Mouse (Mus musculus) liver, embryonic 18 days (tissue): Measurements from ENCODE around the gene Olfr1047. TPM values are rescaled to one million over a fixed set of nuclear protein-coding genes. Genes with fewer than 3 reads are reported as not detected.

Source experiments
- polyA plus RNA-seq: library from polyadenylated mRNA; depleted of rRNA; stranded (reverse); fragments of >200 nt; gene quantifications from 2 replicates; pipeline ENCODE4 v1.2.3, GENCODE M21; 2012; rRNA removed

Olfr1047 gene
- not detected in 2 replicates for polyA plus RNA-seq

GRCm38 (mm10) chr2:86231301-86231700 is at the start of gene Olfr1047:
TSS of gene Olfr1047 (minus strand) at chr2:86231401.

GRCm38 (mm10) chr2:86278988-86279387 is 47.8 kb upstream of the Olfr1047 start, which contains the start of gene Olfr1051:
TSS of gene Olfr1051 (minus strand) at chr2:86279088.

DNA sequence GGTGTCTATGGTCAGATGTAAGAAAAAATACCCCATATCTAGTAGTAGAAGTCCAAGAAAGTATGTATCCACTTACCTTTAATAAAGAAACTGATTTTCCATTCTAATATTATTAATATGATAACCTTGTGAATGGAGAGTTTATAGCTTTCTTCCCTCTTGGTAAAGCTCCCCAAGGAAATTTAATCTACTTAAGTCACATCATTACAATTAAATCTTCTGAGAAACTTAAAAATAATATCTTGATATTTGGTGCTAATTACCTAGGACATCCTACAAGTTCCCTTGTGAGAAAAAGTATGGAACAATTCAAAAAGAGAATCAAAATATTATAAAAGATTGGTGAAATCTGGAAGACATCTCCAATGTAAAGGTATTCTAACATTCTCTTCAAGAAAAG is 27.0 kb upstream of the Olfr1047 start, which contains the start of gene Olfr1049:
Olfr1049 (minus strand) TSS at position 101 of the 400 bp plus-strand sequence.

GRCm38 (mm10) chr2:86240189-86240588 is 9.0 kb upstream of the Olfr1047 start, which contains the start of gene Olfr1048:
TSS of gene Olfr1048 (minus strand) at chr2:86240289.

GRCm38 (mm10) chr2:86219214-86219613 is 12.0 kb downstream of the Olfr1047 start, which contains the start of gene Olfr1046:
TSS of gene Olfr1046 (minus strand) at chr2:86219314.

GRCm38 (mm10) chr2:86202909-86203308 is 28.3 kb downstream of the Olfr1047 start, which contains the start of gene Olfr1045:
TSS of gene Olfr1045 (minus strand) at chr2:86203009.

GRCm38 (mm10) chr2:86185583-86185982 is 45.6 kb downstream of the Olfr1047 start, which contains the start of gene Olfr52:
TSS of gene Olfr52 (minus strand) at chr2:86185683.

GRCm38 (mm10) chr2:86177720-86178119 is 53.5 kb downstream of the Olfr1047 start, which contains the start of gene Olfr1044:
TSS of gene Olfr1044 (minus strand) at chr2:86177820.

Other genes starting within 250 kb of the Olfr1047 start
- not detected in 2 replicates for gene Olfr1031, start 241.1 kb downstream of the Olfr1047 start, polyA plus RNA-seq
- gene Olfr1032, start 225.9 kb downstream of the Olfr1047 start, polyA plus RNA-seq = not detected in 2 replicates
- 3.3 and 3.4 TPM in 2 replicates for gene Olfr1033, start 210.8 kb downstream of the Olfr1047 start, polyA plus RNA-seq
- 0.94 and 1.0 TPM in 2 replicates for gene Olfr1034, start 185.5 kb downstream of the Olfr1047 start, polyA plus RNA-seq
- not detected in 2 replicates for gene Olfr1036, start 157.4 kb downstream of the Olfr1047 start, polyA plus RNA-seq
- not detected in 2 replicates for gene Olfr1037, start 144.0 kb downstream of the Olfr1047 start, polyA plus RNA-seq
- gene Olfr1039, start 95.5 kb downstream of the Olfr1047 start, polyA plus RNA-seq = not detected in 2 replicates
- gene Olfr1040, start 84.7 kb downstream of the Olfr1047 start, polyA plus RNA-seq = not detected in 2 replicates
- gene Olfr1042, start 69.6 kb downstream of the Olfr1047 start, polyA plus RNA-seq = not detected in 2 replicates
- not detected in 2 replicates for gene Olfr1043, start 63.9 kb downstream of the Olfr1047 start, polyA plus RNA-seq
- gene Olfr1044, start 53.6 kb downstream of the Olfr1047 start, polyA plus RNA-seq = not detected in 2 replicates
- not detected in 2 replicates for gene Olfr52, start 45.7 kb downstream of the Olfr1047 start, polyA plus RNA-seq
- gene Olfr1045, start 28.4 kb downstream of the Olfr1047 start, polyA plus RNA-seq = not detected in 2 replicates
- not detected in 2 replicates for gene Olfr1046, start 12.1 kb downstream of the Olfr1047 start, polyA plus RNA-seq
- gene Olfr1048, start 8.9 kb upstream of the Olfr1047 start, polyA plus RNA-seq = not detected in 2 replicates
- not detected in 2 replicates for gene Olfr1049, start 26.9 kb upstream of the Olfr1047 start, polyA plus RNA-seq
- not detected in 2 replicates for gene Olfr1051, start 47.7 kb upstream of the Olfr1047 start, polyA plus RNA-seq
- gene Olfr1052, start 61.1 kb upstream of the Olfr1047 start, polyA plus RNA-seq = not detected in 2 replicates
- not detected in 2 replicates for gene Olfr1053, start 83.9 kb upstream of the Olfr1047 start, polyA plus RNA-seq
- gene Olfr1054, start 104.0 kb upstream of the Olfr1047 start, polyA plus RNA-seq = not detected in 2 replicates
- gene Olfr1055, start 118.9 kb upstream of the Olfr1047 start, polyA plus RNA-seq = not detected in 2 replicates
- not detected in 2 replicates for gene Olfr1056, start 131.1 kb upstream of the Olfr1047 start, polyA plus RNA-seq
- not detected in 2 replicates for gene Olfr1057, start 147.0 kb upstream of the Olfr1047 start, polyA plus RNA-seq
- gene Olfr1058, start 157.2 kb upstream of the Olfr1047 start, polyA plus RNA-seq = not detected in 2 replicates
- not detected in 2 replicates for gene Olfr1061, start 182.6 kb upstream of the Olfr1047 start, polyA plus RNA-seq
- gene Olfr1062, start 195.3 kb upstream of the Olfr1047 start, polyA plus RNA-seq = not detected in 2 replicates
- gene Olfr1065, start 219.2 kb upstream of the Olfr1047 start, polyA plus RNA-seq = not detected in 2 replicates
- gene Olfr1066, start 224.9 kb upstream of the Olfr1047 start, polyA plus RNA-seq = not detected in 2 replicates